Mouse (Mus musculus) neural tube, embryonic 15.5 days (tissue): Measurements from ENCODE around the gene Cacna1b. TPM values are rescaled to one million over a fixed set of nuclear protein-coding genes. Genes with fewer than 3 reads are reported as not detected.
A peak's percentile ranks its signal among the peaks of the same experiment; 100 is the strongest.

Experiments
- ATAC-seq: fragments of 200-750 bp; cut with Nextera tagmentation; 2 replicates; pipeline ENCODE4 v1.8.0; 2017; ENCODE audit warnings: mild to moderate bottlenecking, moderate TSS enrichment, moderate library complexity; ENCODE audit not compliant: low FRiP score
- H3K27ac ChIP-seq: fragments of 300-500 bp; sonication (generic); replicated peaks from 2 replicates; pipeline ENCODE4 v1.5.1; 2015; ENCODE audit warnings: mild to moderate bottlenecking, inconsistent platforms
- H3K27me3 ChIP-seq: fragments of 300-500 bp; sonication (generic); replicated peaks from 2 replicates; pipeline ENCODE4 v1.6.1; 2015; ENCODE audit warnings: inconsistent platforms
- H3K36me3 ChIP-seq: fragments of 300-500 bp; sonication (generic); 2 replicates; pipeline ENCODE4 v1.6.1; 2015; ENCODE audit warnings: inconsistent platforms
- H3K4me1 ChIP-seq: fragments of 300-500 bp; sonication (generic); 2 replicates; pipeline ENCODE4 v1.6.1; 2015; ENCODE audit warnings: inconsistent platforms
- H3K4me2 ChIP-seq: fragments of 300-500 bp; sonication (generic); 2 replicates; pipeline ENCODE4 v1.6.1; 2015; ENCODE audit warnings: inconsistent platforms, mild to moderate bottlenecking, moderate library complexity
- H3K4me3 ChIP-seq: fragments of 300-500 bp; sonication (generic); replicated peaks from 2 replicates; pipeline ENCODE4 v1.5.1; 2015; ENCODE audit warnings: mild to moderate bottlenecking, inconsistent platforms
- H3K9ac ChIP-seq: fragments of 300-500 bp; sonication (generic); replicated peaks from 2 replicates; pipeline ENCODE4 v1.6.1; 2015; ENCODE audit warnings: mild to moderate bottlenecking, inconsistent platforms
- H3K9me3 ChIP-seq: fragments of 300-500 bp; sonication (generic); replicated peaks from 2 replicates; pipeline ENCODE4 v1.6.1; 2016; ENCODE audit warnings: inconsistent platforms
- WGBS: fragments of 180-500 bp; shearing (Covaris S2); methylation state at CpG from one replicate; pipeline ENCODE4 v1.1.7; 2015; ENCODE audit warnings: mixed read lengths; 5-methylcytosine and 5-hydroxymethylcytosine counted together
- polyA plus RNA-seq: library from polyadenylated mRNA; unstranded; fragments of >200 nt; fragmentation: Nextera tagmentation; extraction: Ambion mirVana; gene quantifications from 2 replicates; pipeline ENCODE4 v1.2.1, GENCODE M21; 2015

Gene Cacna1b
- polyA plus RNA-seq, 1 experiment from 2014 or later = 16.0 TPM

GRCm38 (mm10) chr2:24770861-24771260 is 7.9 kb upstream of the Cacna1b start:
- Histone ChIP-seq H3K36me3 (no peaks in the 10 kb centered on the region), H3K27ac (no peak overlapping the region), H3K9ac (no peak overlapping the region), H3K9me3 (no peaks in the 10 kb centered on the region), H3K4me3 (no peak overlapping the region), H3K4me1 (no peaks in the 10 kb centered on the region), H3K27me3 (no peaks in the 10 kb centered on the region), H3K4me2 (no peak overlapping the region)
- no peak for ATAC-seq
- 85% methylated on average over 4 of the region's 4 CpGs for WGBS

- Histone ChIP-seq H3K27me3 (no peaks in the 10 kb centered on the region; the same call in 1 of the 2 replicates), H3K4me1 (peaks cover 52% of the 10 kb centered on the region), H3K27ac (peak overlapping the region; percentile 85), H3K4me3 (peak overlapping the region; percentile 87), H3K9ac (peak overlapping the region; percentile 86), H3K36me3 (0 out of 2 replicates have a peak, but pooled peaks cover 9% of the 10 kb centered on the region), H3K4me2 (peak overlapping the region; percentile 91), H3K9me3 (no peaks in the 10 kb centered on the region)
- 1% methylated on average over 52 of the region's 52 CpGs for WGBS
- peak; percentile 82 for ATAC-seq
Measured at GRCm38 (mm10) chr2:24762446-24762960, 449 bp downstream of the Cacna1b start.

- peak overlapping the region; percentile 87 for H3K4me3 ChIP-seq
- peak; percentile 70 for ATAC-seq
- peak overlapping the region; percentile 91 for H3K4me2 ChIP-seq
- peak overlapping the region; percentile 85 for H3K27ac ChIP-seq
- under 1% methylated on average over 35 of the region's 35 CpGs for WGBS
- peaks cover 54% of the 10 kb centered on the region for H3K4me1 ChIP-seq
- peak overlapping the region; percentile 86 for H3K9ac ChIP-seq
- no peaks in the 10 kb centered on the region; the same call in 1 of the 2 replicates for H3K27me3 ChIP-seq
- no peaks in the 10 kb centered on the region for H3K9me3 ChIP-seq
- peaks cover 13% of the 10 kb centered on the region; the same call in 1 of the 2 replicates for H3K36me3 ChIP-seq
Measured at GRCm38 (mm10) chr2:24761923-24762445, 968 bp downstream of the Cacna1b start.

- Histone ChIP-seq H3K4me1 (peaks cover 46% of the 10 kb centered on the region), H3K4me2 (no peak overlapping the region), H3K9me3 (no peaks in the 10 kb centered on the region), H3K27me3 (no peaks in the 10 kb centered on the region), H3K4me3 (no peak overlapping the region), H3K9ac (no peak overlapping the region), H3K27ac (no peak overlapping the region), H3K36me3 (peaks cover 65% of the 10 kb centered on the region)
- WGBS = 100% methylated on average over 1 of the region's 1 CpGs
- no peak for ATAC-seq
Measured at GRCm38 (mm10) chr2:24755276-24755675, 7.7 kb downstream of the Cacna1b start.

GRCm38 (mm10) chr2:24752599-24752998 is 10.4 kb downstream of the Cacna1b start:
- no peak for ATAC-seq
- no peak overlapping the region for H3K27ac ChIP-seq
- no peaks in the 10 kb centered on the region for H3K27me3 ChIP-seq
- no peak overlapping the region for H3K4me2 ChIP-seq
- no peak overlapping the region for H3K9ac ChIP-seq
- no peak overlapping the region for H3K4me3 ChIP-seq
- H3K36me3 ChIP-seq = peaks cover 77% of the 10 kb centered on the region
- H3K9me3 ChIP-seq = no peaks in the 10 kb centered on the region
- 55% methylated on average over 4 of the region's 4 CpGs for WGBS
- peaks cover 23% of the 10 kb centered on the region for H3K4me1 ChIP-seq

GRCm38 (mm10) chr2:24750051-24750450 is 12.9 kb downstream of the Cacna1b start:
- Histone ChIP-seq H3K4me3 (no peak overlapping the region), H3K27ac (no peak overlapping the region), H3K36me3 (peaks cover 71% of the 10 kb centered on the region), H3K4me2 (no peak overlapping the region), H3K9ac (no peak overlapping the region), H3K27me3 (no peaks in the 10 kb centered on the region), H3K9me3 (no peaks in the 10 kb centered on the region), H3K4me1 (peaks cover 4% of the 10 kb centered on the region)
- ATAC-seq = no peak
- WGBS = 75% methylated on average over 3 of the region's 3 CpGs

- Histone ChIP-seq H3K9ac (no peak overlapping the region), H3K4me1 (peaks cover 8% of the 10 kb centered on the region; the same call in 1 of the 2 replicates), H3K27ac (no peak overlapping the region), H3K27me3 (no peaks in the 10 kb centered on the region), H3K4me3 (no peak overlapping the region), H3K9me3 (no peaks in the 10 kb centered on the region), H3K36me3 (peaks cover 60% of the 10 kb centered on the region), H3K4me2 (no peak overlapping the region)
- 74% methylated on average over 7 of the region's 7 CpGs for WGBS
- no peak for ATAC-seq
Measured at GRCm38 (mm10) chr2:24747878-24748277, 15.1 kb downstream of the Cacna1b start.

- 86% methylated on average over 5 of the region's 5 CpGs for WGBS
- H3K36me3 ChIP-seq = peaks cover 7% of the 10 kb centered on the region; the same call in 1 of the 2 replicates
- H3K9ac ChIP-seq = no peak overlapping the region
- H3K4me3 ChIP-seq = no peak overlapping the region
- H3K27ac ChIP-seq = no peak overlapping the region
- H3K4me2 ChIP-seq = no peak overlapping the region
- no peaks in the 10 kb centered on the region for H3K9me3 ChIP-seq
- ATAC-seq = no peak
- H3K27me3 ChIP-seq = no peaks in the 10 kb centered on the region
- H3K4me1 ChIP-seq = peaks cover 5% of the 10 kb centered on the region; the same call in 1 of the 2 replicates
Measured at GRCm38 (mm10) chr2:24739701-24740100, 23.3 kb downstream of the Cacna1b start.

GRCm38 (mm10) chr2:24733157-24733556 is 29.8 kb downstream of the Cacna1b start:
- WGBS = 82% methylated on average over 4 of the region's 4 CpGs
- H3K27me3 ChIP-seq = no peaks in the 10 kb centered on the region
- no peak overlapping the region for H3K4me2 ChIP-seq
- H3K9me3 ChIP-seq = no peaks in the 10 kb centered on the region
- H3K4me3 ChIP-seq = no peak overlapping the region
- no peak overlapping the region for H3K9ac ChIP-seq
- no peaks in the 10 kb centered on the region; the same call in 1 of the 2 replicates for H3K4me1 ChIP-seq
- H3K36me3 ChIP-seq = peaks cover 48% of the 10 kb centered on the region
- ATAC-seq = no peak
- no peak overlapping the region for H3K27ac ChIP-seq

- Histone ChIP-seq H3K9me3 (no peaks in the 10 kb centered on the region), H3K9ac (no peak overlapping the region), H3K4me1 (no peaks in the 10 kb centered on the region), H3K36me3 (peaks cover 47% of the 10 kb centered on the region), H3K4me3 (no peak overlapping the region), H3K4me2 (no peak overlapping the region), H3K27me3 (no peaks in the 10 kb centered on the region), H3K27ac (no peak overlapping the region)
- ATAC-seq = no peak
- 93% methylated on average over 4 of the region's 4 CpGs for WGBS
Measured at GRCm38 (mm10) chr2:24725865-24726264, 37.1 kb downstream of the Cacna1b start.

- H3K9me3 ChIP-seq = no peaks in the 10 kb centered on the region
- no peaks in the 10 kb centered on the region for H3K27me3 ChIP-seq
- H3K4me2 ChIP-seq = no peak overlapping the region
- H3K36me3 ChIP-seq = peaks cover 56% of the 10 kb centered on the region
- 92% methylated on average over 14 of the region's 14 CpGs for WGBS
- no peak overlapping the region for H3K9ac ChIP-seq
- no peak for ATAC-seq
- H3K27ac ChIP-seq = no peak overlapping the region
- no peaks in the 10 kb centered on the region for H3K4me1 ChIP-seq
- no peak overlapping the region for H3K4me3 ChIP-seq
Measured at GRCm38 (mm10) chr2:24719645-24720379, 43.1 kb downstream of the Cacna1b start.

GRCm38 (mm10) chr2:24718906-24719305 is 44.0 kb downstream of the Cacna1b start:
- no peaks in the 10 kb centered on the region for H3K9me3 ChIP-seq
- H3K4me2 ChIP-seq = no peak overlapping the region
- H3K4me3 ChIP-seq = no peak overlapping the region
- H3K27me3 ChIP-seq = no peaks in the 10 kb centered on the region
- H3K9ac ChIP-seq = no peak overlapping the region
- ATAC-seq = no peak
- H3K4me1 ChIP-seq = no peaks in the 10 kb centered on the region
- H3K27ac ChIP-seq = no peak overlapping the region
- H3K36me3 ChIP-seq = peaks cover 56% of the 10 kb centered on the region
- WGBS = 90% methylated on average over 4 of the region's 4 CpGs
